Mouse (Mus musculus) gastrocnemius, postnatal 36 days (tissue): ENCODE results near the gene Pdhx. TPM values are rescaled to one million over a fixed set of nuclear protein-coding genes. Genes with fewer than 3 reads are reported as not detected.

Experiments
- DNase-seq, 2 experiments: peaks; one replicate each; pipeline ENCODE4 v3.0.0; 2022
- intact Hi-C: fragments of 180-260 bp; cut with DNase I; formaldehyde crosslinking; loops from one replicate; pipeline ENCODE4 v1.15.1; 2025
- total RNA-seq, 2 experiments: library from RNA; stranded (reverse); gene quantifications; 2 replicates each; pipeline ENCODE4 v1.2.3; 2021

The Pdhx gene
- total RNA-seq, 2 experiments from 2014 or later, result 87.0 to 99.9 TPM

DNA sequence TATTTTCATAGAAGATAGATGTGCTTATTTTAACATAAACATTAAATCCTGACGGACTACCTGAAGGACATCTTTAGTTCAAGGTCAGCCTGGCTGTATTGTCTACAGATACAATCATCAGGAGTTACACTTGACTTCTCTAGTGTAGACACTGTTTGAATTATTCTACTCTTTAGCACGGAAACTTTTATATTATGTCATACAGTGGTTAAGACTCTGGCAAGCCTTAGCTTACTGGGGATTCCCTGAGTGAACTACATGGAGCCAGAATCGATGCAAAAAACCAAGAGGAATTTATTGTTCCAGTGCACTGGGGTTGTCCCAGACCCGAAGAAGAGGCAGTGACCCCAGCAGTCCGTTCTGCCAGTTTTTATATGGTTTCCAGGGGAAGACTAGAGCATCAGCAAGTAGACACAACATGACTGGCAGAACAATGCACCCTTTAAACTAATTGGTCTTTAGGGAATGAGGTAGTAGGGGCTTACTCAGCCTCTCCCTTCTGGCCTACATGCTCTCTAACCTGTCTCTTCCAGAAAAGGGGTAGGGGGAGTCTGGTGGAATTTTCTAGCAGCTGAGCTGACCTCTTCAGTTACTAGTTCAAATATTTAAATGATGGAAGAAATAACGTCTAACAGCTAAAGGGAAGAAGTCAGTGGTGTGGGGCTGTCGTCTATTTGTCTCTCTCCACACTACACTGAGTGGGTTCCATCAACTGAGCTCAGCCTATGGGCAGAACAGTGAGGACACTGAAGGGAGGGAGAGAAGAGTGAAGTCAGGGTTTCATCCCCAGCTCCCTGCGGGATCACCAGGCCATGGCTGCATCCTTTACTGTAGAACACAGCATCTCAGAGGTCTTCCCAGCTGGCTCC is 6.4 kb downstream of the Pdhx start:
- no peak for DNase-seq
- intact Hi-C loops, result no loop called here

GRCm38 (mm10) chr2:103062865-103063264 is 10.4 kb downstream of the Pdhx start:
- intact Hi-C loops, result no loop called here
- DNase-seq, result no peak

DNA sequence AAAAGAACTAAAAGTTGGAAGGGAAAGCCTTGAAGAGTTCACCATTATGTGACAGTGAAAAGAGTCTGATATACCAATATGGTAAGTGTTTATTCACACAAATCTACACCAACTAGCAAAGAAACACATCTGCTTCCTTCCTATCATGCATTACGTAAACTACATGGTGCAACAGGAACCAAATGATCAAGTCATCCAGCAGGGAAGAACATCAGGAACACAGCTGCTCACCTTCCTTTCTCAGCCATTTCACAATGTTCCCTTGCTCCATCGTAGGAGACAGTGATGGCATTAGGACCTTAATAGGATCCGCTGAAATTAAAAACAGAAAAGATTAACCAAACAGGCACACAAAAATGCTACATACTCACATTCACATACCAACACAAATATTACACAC is 15.0 kb downstream of the Pdhx start:
- intact Hi-C loops, result no loop called here
- DNase-seq, result no peak

- no peak for DNase-seq
These were observed 17.5 kb downstream of the Pdhx start for GRCm38 (mm10) chr2:103055820-103056219.

DNA sequence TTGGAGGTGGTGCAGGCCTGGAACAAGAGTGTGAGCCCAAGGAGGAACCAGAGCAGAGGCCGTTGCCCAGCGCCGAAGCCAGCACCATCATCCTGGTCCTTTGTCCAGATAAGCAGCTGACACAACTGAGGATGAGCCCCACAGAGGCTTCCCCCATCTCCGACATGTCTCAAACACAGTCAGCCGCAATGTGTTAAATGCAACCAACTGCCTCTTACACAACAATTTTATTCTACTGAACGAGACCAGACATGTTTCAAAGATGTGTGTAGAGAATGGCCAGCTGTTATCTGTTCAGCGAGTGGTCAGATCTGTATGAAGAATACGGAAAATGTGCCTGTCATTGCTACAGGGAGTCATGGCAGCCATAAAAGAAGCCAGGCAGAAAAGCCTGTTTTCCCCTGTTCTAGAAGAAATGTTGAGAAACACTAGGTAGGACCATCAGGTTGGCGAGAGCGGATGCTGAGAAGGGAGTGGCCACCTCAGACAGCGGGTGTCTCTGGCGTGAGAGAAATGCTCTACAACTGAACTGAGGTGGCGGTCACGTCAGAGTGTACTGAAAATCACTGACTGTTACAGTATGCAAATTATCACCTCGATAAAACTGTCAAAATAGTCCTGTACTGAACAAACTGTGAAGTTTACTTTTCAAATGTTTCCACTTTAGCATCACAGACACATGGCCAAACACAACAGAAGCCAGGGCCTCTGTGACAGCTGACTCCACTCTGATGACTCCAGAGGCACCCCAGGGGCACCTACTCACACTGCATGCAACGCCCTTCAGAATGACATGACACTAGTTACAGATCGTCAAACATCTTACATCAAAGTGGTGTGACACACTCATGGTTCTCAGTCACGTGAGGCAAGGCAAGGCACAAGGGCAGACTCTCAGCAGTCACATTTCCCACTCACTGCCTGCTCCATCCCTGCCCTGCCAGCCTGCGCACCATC is 21.1 kb downstream of the Pdhx start:
- intact Hi-C loops, result no loop called here
- no peak for DNase-seq

More at GRCm38 (mm10) chr2:103055820-103056219, 17.5 kb downstream of the Pdhx start:
- intact Hi-C loops, result no loop called here

DNA sequence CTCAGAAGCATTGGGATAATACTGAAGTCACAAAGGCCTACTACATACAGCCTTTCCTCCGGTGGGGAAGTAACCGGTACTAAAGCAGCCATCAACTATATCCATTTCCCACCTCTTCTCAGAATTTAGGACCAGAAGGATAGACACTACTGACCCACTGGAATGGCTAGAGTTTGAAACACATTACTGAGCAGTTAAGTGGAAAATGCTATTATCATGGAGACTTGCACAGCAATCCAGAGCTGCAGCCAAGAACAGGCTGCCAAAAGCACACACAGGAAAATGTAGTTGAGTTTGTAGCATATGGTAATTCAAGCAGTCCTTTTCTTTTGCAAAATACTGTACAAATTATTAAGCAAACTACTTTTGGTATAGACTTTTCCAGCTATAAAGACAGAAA is 28.0 kb downstream of the Pdhx start:
- no peak for DNase-seq
- intact Hi-C loops, result no loop called here

DNA sequence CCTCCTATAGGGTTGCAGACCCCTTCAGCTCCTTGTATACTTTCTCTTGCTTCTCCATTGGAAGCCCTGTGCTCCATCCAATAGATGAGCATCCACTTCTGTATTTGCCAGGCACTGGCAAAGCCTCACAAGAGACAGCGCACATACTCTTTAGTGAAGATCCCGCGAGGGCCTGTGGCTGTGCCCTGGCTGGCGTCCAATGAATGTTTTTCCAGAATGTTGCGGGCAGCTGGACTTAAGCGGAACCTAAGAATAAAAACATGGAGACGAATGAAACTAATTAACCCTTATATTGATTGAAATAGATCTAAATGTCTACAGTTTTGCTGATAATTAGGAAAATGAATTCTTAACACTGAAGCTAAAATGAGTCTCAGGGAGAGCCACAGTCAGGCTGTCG is 32.4 kb downstream of the Pdhx start:
- intact Hi-C loops, result no loop called here
- no peak for DNase-seq

GRCm38 (mm10) chr2:103037831-103038230 is 35.5 kb downstream of the Pdhx start:
- intact Hi-C loops, result no loop called here
- no peak for DNase-seq

DNA sequence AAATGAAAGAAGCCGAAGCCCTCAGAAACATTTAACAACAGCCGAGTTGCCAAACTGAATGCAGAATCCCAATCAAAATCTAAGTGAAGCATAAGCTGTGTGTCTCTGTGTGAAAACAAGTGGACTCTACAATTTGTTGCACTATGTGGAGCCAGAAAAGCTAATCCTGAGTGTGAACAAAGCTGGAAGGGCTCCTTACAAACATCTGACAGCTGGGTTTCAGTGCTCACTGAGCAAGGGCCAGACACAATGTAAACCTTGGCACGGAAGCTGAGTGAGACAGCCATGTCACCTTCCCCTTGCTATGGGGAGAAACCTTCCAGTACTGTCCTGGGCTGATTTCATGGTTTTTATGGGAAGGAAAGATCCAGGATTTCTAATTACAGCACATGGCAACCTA is 50.6 kb downstream of the Pdhx start:
- intact Hi-C loops, result loop anchor here (5.0 kb wide), 1 partner anchor 340 kb away; no protein-coding TSS in a partner anchor
- no peak for DNase-seq

DNA sequence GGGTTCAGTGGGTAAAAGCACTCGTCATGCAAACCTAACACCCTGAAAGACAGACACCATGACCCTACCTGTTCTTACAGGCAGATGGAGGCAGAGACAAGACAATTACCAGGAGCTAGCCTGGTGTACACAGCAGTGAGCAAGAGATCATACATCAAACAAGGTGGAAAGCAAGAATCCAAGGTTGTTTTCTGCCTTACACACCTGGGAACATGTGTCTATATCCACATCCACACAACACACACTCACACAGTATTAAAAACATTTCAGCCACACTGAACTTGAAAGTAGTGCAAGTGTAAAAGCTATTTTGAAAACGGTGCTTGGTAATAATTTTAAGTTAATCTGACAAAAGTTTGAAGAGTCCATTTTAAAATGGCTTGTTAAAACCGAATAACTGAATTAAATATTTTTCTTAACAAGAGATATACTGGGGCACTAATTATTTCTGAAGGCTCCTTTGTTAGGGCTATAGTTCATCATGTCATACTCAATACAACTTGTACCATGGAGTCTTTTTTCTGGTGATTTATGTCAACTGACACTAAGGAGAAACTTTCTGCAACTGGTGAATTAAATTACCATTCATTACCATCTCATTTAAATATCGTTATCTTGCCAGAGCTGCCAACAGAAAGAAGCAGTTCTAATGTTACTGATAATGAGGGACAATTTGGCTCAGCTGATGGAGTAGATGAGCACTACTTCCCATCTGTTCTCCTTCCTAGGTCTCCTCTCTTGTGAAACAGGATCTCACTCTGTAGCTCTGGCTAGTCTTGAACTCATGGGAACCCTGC is 52.9 kb downstream of the Pdhx start:
- no peak for DNase-seq
- intact Hi-C loops, result loop anchor here (5.0 kb wide), 1 partner anchor 338 kb away; no protein-coding TSS in a partner anchor

DNA sequence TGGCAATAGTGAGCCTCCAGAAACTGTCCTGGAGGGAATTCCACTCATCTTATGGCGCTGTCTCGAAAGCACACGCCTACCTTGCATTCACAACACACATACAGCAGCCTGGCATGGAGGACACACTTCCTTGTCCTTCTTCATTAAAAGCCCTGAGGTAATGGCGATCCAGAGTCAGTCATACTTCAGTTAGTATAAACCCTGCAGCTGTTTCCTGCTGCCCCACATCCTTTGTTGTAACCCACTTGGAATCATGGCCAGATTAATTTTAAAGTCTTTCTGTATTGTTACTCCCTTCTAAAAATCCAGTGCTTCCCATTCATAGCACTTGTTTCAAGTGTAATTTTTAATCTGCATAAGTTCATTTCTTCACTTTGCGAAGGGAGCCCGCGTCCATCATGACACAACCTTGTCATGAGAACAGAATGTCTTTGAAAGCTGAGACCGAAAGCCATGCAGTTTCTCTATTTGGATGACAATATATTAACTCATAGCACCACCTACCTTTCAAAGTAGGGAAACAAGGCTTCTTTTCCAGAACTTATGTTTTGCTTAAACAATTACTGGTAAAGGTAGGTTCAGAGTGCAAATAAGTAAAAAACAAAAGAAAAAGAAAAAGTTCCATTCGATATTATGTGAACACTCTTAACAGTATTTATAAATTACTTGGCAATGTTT is 54.4 kb downstream of the Pdhx start:
- DNase-seq, result no peak
- intact Hi-C loops, result loop anchor here (5.0 to 10.0 kb wide), 2 partner anchors 277 to 424 kb away; no protein-coding TSS in a partner anchor

DNA sequence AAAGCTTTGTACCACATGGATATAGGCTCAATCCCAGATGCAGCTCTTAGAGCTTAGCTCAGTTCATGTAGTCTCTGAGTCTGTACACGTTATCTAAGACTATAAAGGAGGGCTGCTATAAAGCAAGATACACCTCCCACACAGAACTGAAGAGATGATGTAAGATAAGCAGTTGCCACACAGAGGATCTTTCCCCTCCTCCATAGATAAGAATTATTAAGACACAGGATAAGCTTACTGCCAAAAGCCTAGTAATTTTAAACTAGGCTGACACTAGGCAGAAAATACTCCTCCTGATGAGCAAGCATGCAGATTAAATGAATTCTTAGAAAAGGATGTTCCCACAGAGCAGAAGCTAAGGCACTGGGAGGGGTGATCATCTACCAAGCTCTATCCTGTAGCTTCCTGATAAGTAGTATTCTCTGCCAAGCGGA is 55.9 kb downstream of the Pdhx start:
- no peak for DNase-seq
- intact Hi-C loops, result loop anchor here (2.0 to 10.0 kb wide), 3 partner anchors 213 to 423 kb away; no protein-coding TSS in a partner anchor

GRCm38 (mm10) chr2:103016089-103016488 is 57.2 kb downstream of the Pdhx start:
- intact Hi-C loops, result loop anchor here (2.0 to 10.0 kb wide), 3 partner anchors 211 to 421 kb away; no protein-coding TSS in a partner anchor

GRCm38 (mm10) chr2:103012782-103013575 is 60.3 kb downstream of the Pdhx start:
- no peak for DNase-seq
- intact Hi-C loops, result loop anchor here (10.0 kb wide), 1 partner anchor 418 kb away; no protein-coding TSS in a partner anchor

More at GRCm38 (mm10) chr2:103016089-103016488, 57.2 kb downstream of the Pdhx start:
- DNase-seq, result no peak

- intact Hi-C loops, result no loop called here
- no peak for DNase-seq
These were observed 65.1 kb downstream of the Pdhx start for GRCm38 (mm10) chr2:103008221-103008620.

DNA sequence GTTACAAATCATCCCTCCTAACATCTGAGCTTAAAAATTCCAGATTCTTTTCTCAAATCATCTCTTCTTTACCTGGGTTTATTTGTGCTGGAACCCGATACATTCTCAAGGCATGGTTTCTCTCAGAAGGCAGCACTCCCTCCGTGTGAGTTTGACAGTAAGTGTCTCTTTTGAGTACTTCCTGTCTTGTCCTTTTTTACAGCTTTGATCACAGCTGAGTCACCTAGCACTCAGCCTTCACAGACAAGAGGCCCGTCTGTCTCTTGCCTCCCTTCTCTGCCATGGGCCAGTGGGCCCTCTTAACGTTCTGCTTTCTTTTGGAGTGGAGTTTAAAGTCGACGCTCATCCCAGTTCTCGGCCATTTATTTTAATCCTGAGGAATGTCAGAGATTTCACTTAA is 68.7 kb downstream of the Pdhx start:
- no peak for DNase-seq
- intact Hi-C loops, result no loop called here

DNA sequence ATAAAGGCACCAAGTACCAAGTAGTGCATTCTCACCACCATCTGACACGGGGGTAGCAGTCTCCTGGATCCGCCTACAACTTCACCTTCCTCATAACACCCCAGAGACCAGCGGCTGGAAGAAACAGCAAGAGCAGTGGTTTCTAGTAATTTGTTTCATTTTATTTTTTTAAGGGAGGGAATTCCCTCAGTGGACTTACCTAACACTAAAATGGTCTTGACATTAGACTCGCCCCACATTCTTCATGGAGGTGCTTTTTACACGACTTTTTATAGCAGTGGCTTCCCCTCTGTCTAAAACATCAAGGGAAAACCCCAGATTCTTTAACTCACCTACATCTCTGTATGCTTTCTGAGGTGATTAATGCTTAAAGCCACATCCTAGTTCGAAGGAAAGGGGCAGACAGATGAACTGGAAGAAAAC is 74.1 kb downstream of the Pdhx start:
- intact Hi-C loops, result no loop called here
- no peak for DNase-seq

DNA sequence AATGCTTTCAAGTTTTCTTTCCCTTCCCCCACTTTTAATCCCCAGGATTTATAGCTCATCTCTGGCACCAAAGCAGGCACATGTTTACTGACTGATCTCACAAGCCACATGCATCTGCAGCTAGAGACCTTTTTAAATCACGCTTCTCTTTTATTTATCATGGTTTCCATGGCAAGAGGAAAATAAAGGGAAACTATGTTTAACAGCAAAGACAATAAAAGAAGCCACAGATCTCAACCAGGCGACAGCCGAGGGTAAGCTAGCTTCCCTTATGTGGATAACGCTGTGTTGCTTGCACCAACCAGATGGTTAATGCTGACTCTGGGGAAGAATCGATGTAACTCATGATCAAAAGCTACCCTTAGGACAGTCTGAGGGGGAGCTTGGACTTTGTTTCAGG is 75.0 kb downstream of the Pdhx start:
- no peak for DNase-seq
- intact Hi-C loops, result no loop called here

DNA sequence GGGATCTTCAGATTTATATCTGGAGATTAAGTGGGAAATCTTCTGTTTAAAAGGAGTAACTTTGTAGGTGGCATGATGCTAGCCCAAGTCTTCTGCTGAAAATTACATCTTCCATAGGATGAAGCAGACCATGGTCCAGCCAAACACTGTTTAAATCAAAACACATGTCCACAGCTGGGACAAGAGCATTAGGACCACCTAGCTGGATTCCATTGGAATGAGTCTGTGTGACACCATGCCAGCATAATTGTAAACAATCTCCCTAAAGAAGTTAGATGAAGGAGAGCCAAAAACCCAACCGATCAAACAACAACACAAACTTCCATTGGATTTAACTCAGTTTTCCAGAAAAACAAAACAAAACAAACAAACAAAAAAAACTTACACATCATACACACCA is 75.4 kb downstream of the Pdhx start:
- intact Hi-C loops, result no loop called here
- no peak for DNase-seq
